Mouse (Mus musculus) embryo, embryonic 11 days (tissue): Measurements from ENCODE around the gene Slc34a2.
A peak's percentile ranks its signal among the peaks of the same experiment; 100 is the strongest.

ENCODE experiments used
- DNase-seq: peaks from one replicate; pipeline ENCODE4 v3.0.0-alpha.2; 2015

The Slc34a2 gene

DNA sequence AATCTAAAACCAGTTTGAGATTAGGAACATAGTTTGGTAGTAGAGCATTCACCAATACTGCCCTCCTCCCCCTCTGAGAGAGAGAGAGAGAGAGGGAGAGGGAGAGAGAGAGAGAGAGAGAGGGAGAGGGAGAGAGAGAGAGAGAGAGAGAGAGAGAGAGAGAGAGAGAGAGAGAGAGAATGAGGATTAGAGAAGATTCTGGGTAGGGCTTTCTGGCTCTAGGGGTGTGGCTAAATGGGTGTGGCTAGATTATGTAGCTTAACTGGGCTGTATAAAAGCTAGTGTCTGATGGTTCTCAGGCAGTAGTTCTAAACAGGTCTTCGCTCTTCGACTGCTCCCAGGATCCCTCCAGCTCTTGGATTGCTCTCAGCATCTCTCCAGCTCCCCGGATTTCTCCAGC, at the start of gene Slc34a2:
Gene Slc34a2 (plus strand): TSS at position 301 of the 400 bp plus-strand sequence.
- DNase-seq, result no peak

DNA sequence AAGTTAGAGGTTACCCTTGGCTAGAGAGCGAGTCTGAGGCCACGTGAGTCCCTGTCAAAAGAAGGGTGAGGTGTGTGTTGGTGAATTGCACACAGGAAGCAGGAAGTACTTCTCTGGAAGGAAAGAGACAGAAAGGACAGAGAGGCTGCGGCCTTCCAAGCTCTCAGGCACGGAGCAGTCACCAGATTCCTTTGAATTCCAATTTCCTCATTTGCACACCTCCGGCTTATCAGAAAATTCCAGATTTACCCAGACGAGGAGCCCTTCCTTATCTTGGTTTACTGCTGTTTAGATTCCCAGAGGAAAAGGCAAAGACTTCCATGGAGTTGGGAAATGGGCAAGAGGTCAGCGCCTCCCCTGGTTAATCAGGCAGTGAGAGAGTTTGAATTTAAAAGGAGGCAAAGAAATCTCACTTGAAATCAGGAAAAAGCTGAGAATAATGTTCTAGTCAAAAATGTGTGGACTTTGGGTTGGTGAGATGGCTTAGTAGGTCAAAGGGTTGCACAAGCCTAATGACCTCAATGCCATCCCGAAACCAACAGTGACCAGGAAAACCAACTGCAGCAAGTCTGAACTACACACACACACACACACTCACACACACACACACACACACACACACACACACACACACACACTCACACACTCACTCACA, 47.1 kb upstream of the Slc34a2 start:
- DNase-seq, result no peak

GRCm38 (mm10) chr5:52992210-52992897, 45.5 kb upstream of the Slc34a2 start:
- no peak for DNase-seq

GRCm38 (mm10) chr5:52993490-52994282, 44.2 kb upstream of the Slc34a2 start:
- no peak for DNase-seq

- DNase-seq, result no peak
Measured at GRCm38 (mm10) chr5:52995461-52995860, 42.4 kb upstream of the Slc34a2 start.

DNA sequence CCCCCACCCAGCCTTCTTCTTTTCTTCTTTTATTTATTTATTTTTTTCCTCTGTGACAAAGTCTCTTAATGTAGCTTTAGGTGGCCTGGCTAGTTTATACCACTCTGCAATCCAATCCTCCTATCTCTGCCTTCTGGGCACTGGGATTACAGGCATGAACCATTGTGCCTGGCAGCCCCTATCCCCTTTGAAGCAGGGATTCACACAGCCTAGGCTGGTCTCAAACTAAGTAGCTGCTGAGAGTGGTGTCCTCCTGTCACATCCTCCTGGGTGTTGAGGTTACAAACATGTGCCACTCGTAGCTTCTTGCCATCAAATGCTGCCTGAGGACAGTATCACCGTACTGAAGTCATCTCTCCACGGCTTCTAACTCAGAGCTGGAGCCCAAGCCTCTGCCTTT, 41.7 kb upstream of the Slc34a2 start:
- no peak for DNase-seq

DNA sequence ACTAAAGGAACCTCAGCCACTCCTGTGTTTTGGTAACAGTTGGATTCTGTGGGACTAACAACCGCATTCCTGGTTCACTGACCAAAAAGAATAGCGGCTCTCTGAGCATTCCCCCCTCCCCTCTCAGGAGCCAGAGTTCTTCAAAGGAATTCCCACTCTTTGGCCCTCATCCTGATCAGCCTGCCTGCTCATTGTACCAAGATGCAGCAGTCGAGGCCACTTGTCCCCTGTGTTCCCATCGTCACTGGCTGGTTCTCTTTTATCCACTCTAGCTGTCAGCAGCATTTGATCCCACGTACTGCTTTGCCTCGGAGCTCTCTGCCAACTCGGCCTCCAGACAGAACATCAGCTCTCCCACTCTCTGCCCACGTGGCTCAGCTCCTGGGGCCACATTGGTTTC, 41.3 kb upstream of the Slc34a2 start:
- peak; percentile 42 for DNase-seq

DNA sequence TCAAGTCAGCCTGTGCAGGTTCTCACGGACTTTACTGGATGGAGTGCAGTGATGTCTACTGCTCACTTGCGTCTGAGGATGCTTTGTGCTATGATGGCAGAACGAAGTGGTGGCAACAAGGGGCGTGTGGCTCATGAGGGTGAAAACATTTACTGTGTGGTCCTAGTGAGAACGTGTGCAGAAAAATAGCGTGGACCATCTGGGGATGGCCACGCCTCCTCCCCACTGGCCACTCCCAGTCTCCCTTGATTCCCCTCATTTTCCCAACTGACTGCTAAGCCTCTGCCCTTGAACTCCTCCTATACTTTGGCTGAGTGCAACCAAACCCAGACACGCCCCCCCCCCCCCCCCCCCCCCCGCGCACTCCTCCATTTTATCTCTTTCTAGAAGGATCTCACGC, 40.8 kb upstream of the Slc34a2 start:
- DNase-seq, result no peak

DNA sequence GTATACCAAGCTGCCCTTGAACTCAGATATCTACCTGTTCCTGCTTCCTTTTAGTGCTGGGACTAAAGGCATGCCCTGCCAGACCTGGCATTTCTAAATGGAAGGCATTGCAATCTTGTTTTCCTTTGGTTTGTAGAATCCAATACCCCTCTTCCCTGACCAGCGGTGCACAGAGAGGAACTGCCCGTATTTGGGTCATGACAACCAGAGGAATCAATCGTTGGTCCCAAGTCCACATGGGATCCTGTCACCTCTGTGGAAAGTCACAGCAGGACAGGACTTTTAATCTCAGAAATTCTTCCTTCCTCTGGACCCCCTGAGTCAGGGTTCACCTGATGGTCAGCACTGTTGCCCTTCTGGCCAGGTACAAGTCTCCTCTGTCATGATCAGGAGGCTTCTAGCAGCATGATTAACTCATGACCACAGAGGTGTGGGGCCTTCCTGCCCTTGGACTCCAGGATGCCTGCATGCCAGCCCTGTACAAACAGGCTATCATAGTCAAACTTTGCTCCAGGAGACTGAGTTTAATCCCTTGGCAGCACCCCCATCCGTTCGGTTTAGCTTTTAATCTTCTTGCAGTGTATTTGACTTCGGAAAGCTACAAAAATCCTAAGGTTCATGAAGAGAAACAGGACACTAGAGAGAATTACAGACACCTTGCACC, 39.7 kb upstream of the Slc34a2 start:
- DNase-seq, result no peak

DNA sequence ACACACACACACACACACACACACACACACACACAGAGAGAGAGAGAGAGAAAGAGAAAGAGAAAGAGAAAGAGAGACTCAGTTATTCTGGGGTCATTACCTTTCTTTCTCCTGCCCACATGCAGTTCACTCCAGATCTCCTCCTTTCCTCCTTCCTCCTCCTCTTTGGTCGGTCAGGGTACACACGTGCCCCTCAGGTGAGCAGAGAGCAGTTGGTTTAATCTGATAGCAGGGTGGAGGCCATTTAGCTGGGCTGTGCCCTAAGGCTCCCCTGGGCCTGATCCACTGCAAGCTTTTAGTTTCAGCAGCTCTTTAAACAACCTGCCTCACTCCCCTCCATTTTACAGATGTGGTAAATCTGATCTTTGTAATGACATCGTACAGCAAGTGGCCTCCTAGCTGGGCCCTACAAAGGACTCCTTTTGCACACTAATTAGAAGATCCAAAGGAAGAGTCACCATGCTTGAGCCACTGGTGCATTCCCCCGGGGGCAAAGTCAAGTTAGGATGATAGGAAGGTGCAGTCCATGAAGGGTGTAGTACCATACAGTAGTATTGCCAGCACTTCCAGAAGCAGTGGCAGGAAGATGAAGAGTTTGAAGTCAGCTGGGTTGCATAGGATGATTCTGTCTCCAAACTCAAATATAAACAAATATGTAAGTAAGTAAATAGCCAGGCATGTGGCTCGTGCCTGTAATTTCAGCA, 37.6 kb upstream of the Slc34a2 start:
- no peak for DNase-seq

- no peak for DNase-seq
Measured at GRCm38 (mm10) chr5:53002599-53003203, 35.2 kb upstream of the Slc34a2 start.

- DNase-seq, result no peak
Measured at GRCm38 (mm10) chr5:53003495-53003894, 34.4 kb upstream of the Slc34a2 start.

DNA sequence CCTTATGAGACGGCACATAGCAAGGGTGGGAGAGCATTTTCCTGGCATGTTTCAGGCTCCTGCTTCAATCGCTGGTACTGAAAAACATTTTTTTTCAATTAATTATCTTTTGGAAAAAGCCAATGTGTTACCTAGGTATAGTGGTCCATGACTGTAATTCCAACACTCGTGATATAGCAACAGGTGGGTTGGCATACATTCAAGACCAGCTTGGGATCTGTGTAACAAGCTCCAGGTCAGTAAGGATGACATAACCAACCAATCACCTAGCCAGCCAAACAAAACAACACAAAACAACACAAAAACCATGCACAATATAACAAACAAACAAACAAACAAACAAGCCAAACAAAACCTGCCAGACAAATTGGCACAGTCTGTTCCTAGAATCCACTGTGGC, 33.9 kb upstream of the Slc34a2 start:
- no peak for DNase-seq

DNA sequence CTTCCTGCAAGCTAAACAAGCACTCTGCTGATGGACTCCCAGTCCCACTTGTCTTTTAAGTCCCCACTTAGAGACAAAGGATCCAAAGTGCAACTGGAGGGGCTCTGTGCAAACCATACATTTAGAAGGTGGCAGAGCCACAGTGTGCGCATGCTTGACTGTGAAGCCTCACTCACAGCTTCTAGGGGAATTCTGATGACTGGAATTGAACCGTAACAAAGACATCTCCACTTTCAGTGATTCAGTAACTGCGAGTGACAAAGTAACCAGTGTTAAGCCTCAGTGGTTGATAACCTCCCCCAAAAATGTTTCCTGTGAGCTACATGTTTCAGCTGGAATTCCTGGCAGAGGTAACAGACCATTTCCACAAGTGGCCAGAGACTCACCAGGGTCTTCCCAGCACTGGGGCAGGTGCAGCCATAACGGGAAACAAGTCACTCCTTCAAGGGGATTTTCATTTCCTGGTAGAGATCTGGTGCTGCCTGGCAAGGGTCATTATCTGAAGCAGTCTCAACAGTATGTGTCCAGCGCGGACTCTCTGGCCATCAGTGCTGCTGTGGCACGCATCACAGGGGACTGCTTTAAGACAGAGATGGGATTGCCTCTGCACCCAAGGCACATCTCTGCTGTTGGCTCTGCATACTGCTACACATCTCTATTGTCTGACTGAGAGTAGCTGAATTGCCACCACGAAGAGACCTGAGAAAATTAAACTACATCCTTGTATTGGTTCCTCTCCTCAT, 28.7 kb upstream of the Slc34a2 start:
- DNase-seq, result no peak

- no peak for DNase-seq
Measured at GRCm38 (mm10) chr5:53009770-53010133, 28.1 kb upstream of the Slc34a2 start.

DNA sequence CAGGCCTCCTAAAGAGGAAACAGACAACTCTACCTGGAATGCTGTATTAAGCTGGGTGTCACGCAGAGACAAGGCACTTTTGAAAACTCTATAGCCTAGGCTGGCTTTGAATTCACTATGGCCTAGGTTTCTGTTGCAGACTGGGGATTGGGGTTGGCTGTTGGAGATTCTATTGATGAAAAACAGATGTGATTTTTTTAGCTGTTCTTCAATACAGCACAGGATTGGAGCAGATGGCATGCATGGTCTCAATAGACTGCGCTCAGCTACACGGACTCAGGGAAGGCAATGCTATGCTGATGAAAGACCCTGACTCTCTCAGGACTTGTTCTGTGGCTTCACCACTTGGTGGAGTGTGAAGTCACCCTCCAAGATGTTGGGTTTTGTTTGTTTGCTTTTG, 26.6 kb upstream of the Slc34a2 start:
- DNase-seq, result peak; percentile 35

DNA sequence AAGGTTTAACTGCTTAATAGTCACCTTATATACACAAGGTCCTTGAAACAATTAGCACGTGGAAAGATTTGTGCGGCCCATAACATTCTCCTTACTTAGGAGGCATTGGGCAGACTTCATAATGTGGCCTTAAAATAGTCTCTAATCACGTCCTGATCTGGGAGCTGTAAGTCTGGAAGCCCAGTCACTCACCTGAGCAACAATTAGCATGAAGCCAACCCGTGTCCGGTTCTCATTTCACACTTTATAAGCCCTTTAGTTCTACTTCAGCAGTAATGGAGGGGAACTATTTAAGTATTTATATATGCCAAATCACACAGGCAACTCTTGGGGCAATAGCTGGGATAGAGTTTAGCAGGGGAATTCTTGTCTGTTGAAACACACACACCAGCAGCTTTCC, 21.3 kb upstream of the Slc34a2 start:
- DNase-seq, result no peak

DNA sequence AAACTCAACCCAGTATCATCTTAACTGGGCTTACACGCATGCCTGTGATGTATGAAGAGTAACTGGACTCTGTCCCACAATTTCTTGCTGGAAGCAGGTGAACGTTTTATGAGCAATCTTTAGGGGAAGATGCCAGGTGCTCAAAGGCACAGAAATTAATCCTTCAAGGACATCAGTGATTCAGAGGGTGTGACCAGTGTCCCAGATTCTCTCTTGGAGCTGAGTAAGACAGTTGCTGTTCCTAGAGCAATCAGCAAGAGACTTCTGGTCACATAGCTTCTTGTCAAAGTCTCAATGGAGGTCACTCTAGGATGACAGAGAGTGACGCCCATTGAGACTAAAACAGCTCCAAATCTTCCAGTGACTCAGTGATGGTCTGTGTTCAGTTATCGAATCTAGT, 19.6 kb upstream of the Slc34a2 start:
- DNase-seq, result no peak

GRCm38 (mm10) chr5:53023432-53023831, 14.4 kb upstream of the Slc34a2 start:
- DNase-seq, result no peak

- no peak for DNase-seq
Measured at GRCm38 (mm10) chr5:53023901-53024300, 14.0 kb upstream of the Slc34a2 start.

- no peak for DNase-seq
Measured at GRCm38 (mm10) chr5:53025276-53025973, 12.5 kb upstream of the Slc34a2 start.
